Mouse (Mus musculus) urinary bladder, postnatal 25 days (tissue): ENCODE measurements around the gene Parp2.
"Not testable (repeated sequence)": the region's sequence is repeated elsewhere in the genome, so short reads cannot be mapped to it uniquely, and the experiment has no call there.

Source experiments
- DNase-seq: peaks from one replicate; pipeline ENCODE4 v3.0.0; 2022; ENCODE audit warnings: low spot score

Parp2 gene

GRCm38 (mm10) chr14:50807487-50808072 lies at the start of gene Parp2, which contains the start of gene Ccnb1ip1:
Gene Parp2 (plus strand): TSS chr14:50807841.
Gene Ccnb1ip1 (minus strand): TSS chr14:50807732.
- peak; percentile 97 for DNase-seq

- DNase-seq, result no peak
These were observed 49.1 kb upstream of the Parp2 start for GRCm38 (mm10) chr14:50758416-50759085.

- DNase-seq, result no peak
These were observed 41.9 kb upstream of the Parp2 start for GRCm38 (mm10) chr14:50765736-50766135.

GRCm38 (mm10) chr14:50771342-50771741 lies 36.3 kb upstream of the Parp2 start:
- no peak for DNase-seq

- DNase-seq, result no peak
These were observed 25.5 kb upstream of the Parp2 start for GRCm38 (mm10) chr14:50782166-50782565.

- no peak for DNase-seq
These were observed 23.0 kb upstream of the Parp2 start for GRCm38 (mm10) chr14:50784391-50785250.

GRCm38 (mm10) chr14:50785251-50785637 lies 22.4 kb upstream of the Parp2 start, which contains the start of gene Ttc5:
Gene Ttc5 (minus strand): TSS chr14:50785519.
- peak; percentile 90 for DNase-seq

GRCm38 (mm10) chr14:50788157-50788556 lies 19.5 kb upstream of the Parp2 start:
- DNase-seq, result no peak

GRCm38 (mm10) chr14:50795261-50795935 lies 12.2 kb upstream of the Parp2 start:
- no peak for DNase-seq

GRCm38 (mm10) chr14:50795965-50796364 lies 11.7 kb upstream of the Parp2 start:
- DNase-seq, result no peak

GRCm38 (mm10) chr14:50796464-50796863 lies 11.2 kb upstream of the Parp2 start:
- DNase-seq, result no peak

- DNase-seq, result no peak
These were observed 9.1 kb upstream of the Parp2 start for GRCm38 (mm10) chr14:50798512-50798911.

- DNase-seq, result peak; percentile 25
These were observed 8.0 kb upstream of the Parp2 start for GRCm38 (mm10) chr14:50799502-50800259.

GRCm38 (mm10) chr14:50802441-50802840 lies 5.2 kb upstream of the Parp2 start:
- no peak for DNase-seq

- no peak for DNase-seq
These were observed 4.6 kb upstream of the Parp2 start for GRCm38 (mm10) chr14:50802843-50803562.

- DNase-seq, result no peak
These were observed 3.0 kb upstream of the Parp2 start for GRCm38 (mm10) chr14:50804683-50805082.

GRCm38 (mm10) chr14:50806469-50806868 lies 1.2 kb upstream of the Parp2 start:
- not testable (repeated sequence) for DNase-seq

GRCm38 (mm10) chr14:50813060-50813459 lies 5.4 kb downstream of the Parp2 start:
- no peak for DNase-seq

GRCm38 (mm10) chr14:50823240-50823639 lies 15.6 kb downstream of the Parp2 start:
- no peak for DNase-seq

GRCm38 (mm10) chr14:50824219-50824618 lies 16.6 kb downstream of the Parp2 start:
- no peak for DNase-seq

GRCm38 (mm10) chr14:50826579-50826978 lies 18.9 kb downstream of the Parp2 start:
- no peak for DNase-seq
